Mouse (Mus musculus) liver, embryonic 14.5 days (tissue): ENCODE data around the gene Pmf1.

Experiments used
- CTCF ChIP-seq: IDR thresholded peaks from 2 replicates; pipeline ENCODE4 v1.5.1; 2016; ENCODE audit warnings: antibody characterized with exemption, low read depth, control low read depth
- EP300 ChIP-seq: IDR thresholded peaks from 2 replicates; pipeline ENCODE4 v1.6.1; 2016; ENCODE audit warnings: antibody characterized with exemption, low read depth

- TF ChIP-seq CTCF (peak; percentile 74), EP300 (no peak)
Measured at GRCm38 (mm10) chr3:88436395-88437201, 26.5 kb upstream of the Pmf1 start.
